Mouse (Mus musculus) liver, embryonic 14.5 days (tissue): ENCODE data around the gene Ren1.

Experiments
- CTCF ChIP-seq: IDR thresholded peaks from 2 replicates; pipeline ENCODE4 v1.5.1; 2016; ENCODE audit warnings: antibody characterized with exemption, low read depth, control low read depth
- EP300 ChIP-seq: IDR thresholded peaks from 2 replicates; pipeline ENCODE4 v1.6.1; 2016; ENCODE audit warnings: antibody characterized with exemption, low read depth

GRCm38 (mm10) chr1:133328896-133329637 is 21.2 kb upstream of the Ren1 start:
- TF ChIP-seq CTCF (no peak), EP300 (no peak)
